Mouse (Mus musculus) liver, adult (tissue): ENCODE data around the gene Gm17087.

Source experiments
- GATA4 ChIP-seq: IDR thresholded peaks from 2 replicates; pipeline ENCODE4 v1.6.1; 2014; ENCODE audit warnings: mild to moderate bottlenecking, low read length; ENCODE audit not compliant: insufficient replicate concordance

Gm17087 gene

GRCm38 (mm10) chr17:8524387-8525165 lies 42.2 kb downstream of the Gm17087 start:
- TF ChIP-seq GATA4, result no peak

GRCm38 (mm10) chr17:8523986-8524385 lies 42.8 kb downstream of the Gm17087 start:
- no peak for TF ChIP-seq GATA4

DNA sequence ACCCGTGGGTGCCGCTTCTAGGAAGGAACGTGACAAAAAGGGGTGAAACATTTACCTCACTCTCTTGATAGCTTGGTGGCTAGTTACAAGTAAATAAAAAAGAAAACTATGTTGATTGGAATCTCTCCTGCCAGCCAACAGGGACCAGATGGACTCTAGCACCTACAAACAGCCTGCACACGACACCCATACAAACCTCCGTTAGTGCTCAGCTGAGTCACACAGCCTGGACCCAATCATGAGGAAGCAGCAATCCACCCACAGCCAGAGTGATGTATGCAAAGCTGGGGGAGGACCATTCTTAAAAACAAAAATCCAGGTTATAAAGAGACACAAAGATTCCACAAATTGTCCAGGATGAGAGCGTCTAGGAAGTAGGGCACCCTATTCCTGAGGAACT lies 50.7 kb downstream of the Gm17087 start:
- TF ChIP-seq GATA4, result no peak
